Mouse (Mus musculus) myocyte (in vitro differentiated cells): Measurements from ENCODE around the gene Ackr1.

Experiments
- E2F4 ChIP-seq: IDR thresholded peaks from one replicate; pipeline ENCODE4 v1.6.1; 2011; ENCODE audit warnings: mild to moderate bottlenecking, control low read depth, moderate library complexity; ENCODE audit not compliant: insufficient read depth
- MAX ChIP-seq: IDR thresholded peaks from one replicate; pipeline ENCODE4 v1.6.1; 2011; ENCODE audit warnings: low read depth, mild to moderate bottlenecking, control low read depth
- POLR2A ChIP-seq: IDR thresholded peaks from one replicate; pipeline ENCODE4 v1.6.1; 2011; ENCODE audit warnings: low read depth, mild to moderate bottlenecking, control low read depth, moderate library complexity; ENCODE audit not compliant: insufficient read length
- POLR2AphosphoS2 ChIP-seq: IDR thresholded peaks from one replicate; pipeline ENCODE4 v1.6.1; 2011; ENCODE audit warnings: low read depth, control low read depth; ENCODE audit not compliant: insufficient read length
- TCF12 ChIP-seq: IDR thresholded peaks from one replicate; pipeline ENCODE4 v1.6.1; 2011; ENCODE audit warnings: mild to moderate bottlenecking, control low read depth; ENCODE audit not compliant: poor library complexity, insufficient read depth, severe bottlenecking
- USF1 ChIP-seq: IDR thresholded peaks from one replicate; pipeline ENCODE4 v1.6.1; 2011; ENCODE audit warnings: low read depth, mild to moderate bottlenecking, control low read depth, moderate library complexity

GRCm38 (mm10) chr1:173329185-173329584 lies 4.4 kb downstream of the Ackr1 start:
- TF ChIP-seq POLR2A, result no peak
- TF ChIP-seq USF1, result no peak
- no peak for TF ChIP-seq MAX
- TF ChIP-seq POLR2AphosphoS2, result no peak
- TF ChIP-seq TCF12, result no peak
- TF ChIP-seq E2F4, result no peak
